Mouse (Mus musculus) CD4-positive helper T cell, adult 2 months (primary cell): ENCODE measurements at regions not wholly inside any gene's neighbourhood (a gene's known extent, or its start where the extent isn't known, plus 50 kb on each side); places are given as distances from the start of the nearest gene placed in this dataset.
"Not testable (repeated sequence)": the region's sequence is repeated elsewhere in the genome, so short reads cannot be mapped to it uniquely, and the experiment has no call there.

Experiments
- DNase-seq: peaks from one replicate; pipeline ENCODE4 v3.0.0-alpha.2; 2012; ENCODE audit warnings: low read depth, missing footprints, low spot score

- DNase-seq: no peak
Measured at GRCm38 (mm10) chr10:68956539-68956938, 194.7 kb upstream of the Rhobtb1 start.

- no peak for DNase-seq
Measured at GRCm38 (mm10) chr10:68961376-68961775, 189.9 kb upstream of the Rhobtb1 start.

DNA sequence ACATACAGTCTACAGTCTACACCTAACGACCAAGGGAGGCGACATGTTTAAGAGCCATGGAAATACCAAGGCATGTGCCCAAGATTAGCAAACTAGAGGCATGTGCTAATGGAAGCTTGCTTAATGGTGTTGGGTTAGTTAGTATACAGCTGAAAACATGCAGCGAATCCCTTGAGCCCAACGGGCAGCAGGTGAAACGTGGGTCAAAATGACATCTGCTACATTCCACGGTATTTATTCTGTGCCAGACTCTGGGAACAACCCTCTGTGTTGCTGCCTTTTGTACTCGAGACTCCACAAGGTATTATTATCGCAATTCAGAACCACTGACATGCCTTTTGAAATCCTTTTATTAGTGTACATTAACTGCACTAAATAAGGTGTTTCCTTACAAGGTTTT, 188.1 kb upstream of the Rhobtb1 start:
- DNase-seq: no peak

DNA sequence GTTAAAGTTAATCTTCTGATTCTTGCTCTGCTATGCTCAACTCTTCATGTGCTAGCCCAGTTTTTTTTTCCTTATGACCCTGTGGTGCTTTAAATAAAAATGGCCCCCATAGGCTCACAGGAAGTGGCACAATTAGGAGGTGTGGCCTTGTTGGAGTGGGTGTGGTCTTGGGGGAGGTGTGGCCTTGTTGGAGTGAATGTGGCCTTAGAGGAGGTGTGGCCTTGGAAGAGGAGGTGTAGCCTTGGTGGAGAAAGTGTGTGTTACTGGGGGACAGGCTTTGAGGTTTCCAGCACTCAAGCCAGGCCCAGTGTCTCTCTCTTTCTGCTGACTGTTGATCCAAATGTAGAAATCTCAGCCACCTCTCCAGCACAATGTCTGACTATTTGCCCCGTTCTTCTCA, 186.0 kb upstream of the Rhobtb1 start:
- DNase-seq: no peak

DNA sequence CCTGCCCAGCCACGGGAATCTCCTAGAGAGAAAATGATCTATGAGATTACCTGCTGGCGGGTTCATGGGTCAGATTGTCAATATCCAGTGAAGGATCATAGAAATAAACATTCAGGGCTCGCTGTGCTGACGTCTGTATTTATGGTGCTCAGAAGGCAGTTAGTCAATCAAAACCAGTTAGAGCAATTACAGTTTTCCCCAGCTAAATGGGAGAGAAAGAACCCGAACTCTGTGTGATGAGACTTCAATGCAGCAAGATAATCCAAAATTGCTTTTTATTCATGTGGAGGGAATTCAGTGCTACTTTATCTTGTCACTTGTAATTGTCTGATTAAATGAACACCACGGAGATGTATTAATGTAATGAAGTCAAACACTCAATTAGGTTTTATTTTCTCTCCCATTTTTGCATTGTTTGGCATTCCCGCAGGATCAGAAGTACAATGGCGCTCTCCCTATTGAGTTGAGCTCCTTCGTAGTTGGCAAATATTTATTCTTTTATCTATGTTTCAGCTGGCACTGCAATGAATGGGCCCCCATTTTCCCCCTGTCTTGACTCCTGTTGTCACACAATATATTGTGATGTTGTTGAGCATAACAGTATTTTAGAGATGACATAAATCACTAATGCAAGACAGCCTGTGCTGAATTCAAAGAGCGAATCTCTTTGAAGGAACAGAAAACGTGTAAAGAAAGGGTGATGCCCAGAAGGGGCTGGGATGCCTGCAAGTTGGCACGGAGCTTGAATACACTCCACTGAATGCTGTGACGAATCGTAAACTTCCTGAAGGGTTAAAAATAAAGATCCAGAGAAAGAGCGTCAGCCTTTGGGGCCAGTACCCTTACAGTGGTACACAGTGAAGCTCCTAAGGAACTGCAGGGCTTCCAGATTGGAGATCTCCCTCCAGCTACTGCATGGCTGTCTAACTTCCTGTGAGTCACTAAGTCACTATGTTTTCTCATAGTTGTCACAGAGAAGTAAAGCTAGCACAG, 183.0 kb upstream of the Rhobtb1 start:
- DNase-seq: no peak

- DNase-seq: no peak
Measured at GRCm38 (mm10) chr10:68970521-68970920, 180.7 kb upstream of the Rhobtb1 start.

DNA sequence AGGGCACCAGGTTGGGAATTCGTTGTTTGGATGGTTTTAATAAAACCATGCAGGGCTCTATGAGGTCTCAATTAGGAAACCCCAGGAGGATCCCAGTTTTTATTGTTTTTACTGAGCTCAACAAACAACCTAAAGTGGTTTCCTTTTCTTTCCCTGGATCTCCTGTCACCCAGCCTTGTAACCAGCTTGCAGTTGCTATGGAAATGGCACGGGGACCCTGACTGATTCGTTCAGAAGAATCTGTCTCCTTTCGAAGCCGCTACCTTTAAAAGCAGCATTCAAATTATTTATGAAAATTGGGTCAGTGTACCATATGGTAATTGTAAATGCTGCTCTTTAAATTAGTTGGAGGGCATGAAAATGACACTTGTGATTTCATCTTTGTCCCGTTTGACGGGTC, 176.5 kb upstream of the Rhobtb1 start:
- DNase-seq: no peak

GRCm38 (mm10) chr10:68976443-68977025, 174.7 kb upstream of the Rhobtb1 start:
- no peak for DNase-seq

- peak; percentile 18 for DNase-seq
Measured at GRCm38 (mm10) chr10:68978115-68978514, 173.1 kb upstream of the Rhobtb1 start.

DNA sequence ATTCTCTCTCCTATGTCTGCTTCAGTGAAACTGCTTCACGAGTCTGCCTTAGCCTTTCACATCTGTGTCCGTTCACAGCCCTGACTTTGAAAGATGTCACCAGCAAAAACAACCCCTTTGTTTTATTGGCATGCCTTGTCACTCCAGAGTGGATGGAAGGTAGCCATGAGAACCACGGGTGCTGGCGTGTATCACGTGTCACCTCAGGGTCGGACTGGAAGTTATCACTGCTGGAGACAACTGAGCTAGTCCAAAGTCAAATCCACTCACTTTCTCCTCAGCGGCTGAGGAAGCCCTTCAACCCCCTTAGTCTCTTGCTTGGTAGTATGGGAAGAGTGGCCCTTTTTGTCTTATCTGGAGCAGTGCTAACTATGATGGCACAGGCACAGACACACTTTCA, 171.3 kb upstream of the Rhobtb1 start:
- DNase-seq: no peak

GRCm38 (mm10) chr10:68982288-68982687, 168.9 kb upstream of the Rhobtb1 start:
- no peak for DNase-seq

DNA sequence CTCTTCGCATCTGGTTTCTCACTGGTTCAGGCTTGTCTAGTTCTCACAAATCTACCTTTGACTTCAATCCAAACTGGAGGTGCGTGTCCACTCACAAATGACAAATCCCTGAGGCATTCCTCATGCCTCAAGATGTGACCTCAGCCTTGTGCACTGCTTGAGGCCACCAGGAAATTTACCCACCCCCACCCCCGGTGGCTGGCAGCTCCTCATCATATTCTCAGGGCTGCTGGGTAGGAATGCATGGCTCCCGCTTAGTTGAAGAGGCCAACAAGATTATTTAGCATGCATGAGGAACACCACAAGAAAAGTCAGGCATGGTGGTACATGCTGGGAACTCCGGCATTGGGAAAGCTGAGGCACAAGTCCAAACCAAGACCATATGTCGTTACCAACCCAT, 160.7 kb upstream of the Rhobtb1 start:
- DNase-seq: no peak

DNA sequence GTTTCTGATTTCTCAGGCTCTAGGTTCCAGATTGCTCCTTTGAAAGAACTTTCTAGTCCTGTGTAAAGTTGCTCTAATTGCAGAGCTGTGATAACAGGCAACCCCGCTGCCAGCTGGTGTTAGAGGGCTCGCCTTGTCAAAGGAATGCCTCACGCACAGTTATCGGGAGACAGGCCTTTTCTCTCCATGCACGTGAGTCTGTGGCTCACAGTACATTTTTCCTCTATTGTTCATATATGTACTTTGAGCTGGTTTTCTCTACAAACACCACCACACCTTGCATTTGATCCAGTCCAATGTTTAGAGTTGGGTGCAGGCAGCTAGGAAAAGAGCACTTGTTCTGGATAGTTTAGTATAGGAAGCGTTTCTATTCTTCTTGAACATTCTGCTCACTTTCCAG, 151.6 kb upstream of the Rhobtb1 start:
- no peak for DNase-seq

- no peak for DNase-seq
Measured at GRCm38 (mm10) chr10:69001654-69002435, 149.4 kb upstream of the Rhobtb1 start.

- DNase-seq: peak; percentile 28
Measured at GRCm38 (mm10) chr10:69005199-69005872, 145.9 kb upstream of the Rhobtb1 start.

- DNase-seq: not testable (repeated sequence)
Measured at GRCm38 (mm10) chr10:69008679-69009078, 142.6 kb upstream of the Rhobtb1 start.

- DNase-seq: no peak
Measured at GRCm38 (mm10) chr10:69020811-69021743, 130.2 kb upstream of the Rhobtb1 start.

GRCm38 (mm10) chr10:69033410-69033809, 117.8 kb upstream of the Rhobtb1 start:
- no peak for DNase-seq

DNA sequence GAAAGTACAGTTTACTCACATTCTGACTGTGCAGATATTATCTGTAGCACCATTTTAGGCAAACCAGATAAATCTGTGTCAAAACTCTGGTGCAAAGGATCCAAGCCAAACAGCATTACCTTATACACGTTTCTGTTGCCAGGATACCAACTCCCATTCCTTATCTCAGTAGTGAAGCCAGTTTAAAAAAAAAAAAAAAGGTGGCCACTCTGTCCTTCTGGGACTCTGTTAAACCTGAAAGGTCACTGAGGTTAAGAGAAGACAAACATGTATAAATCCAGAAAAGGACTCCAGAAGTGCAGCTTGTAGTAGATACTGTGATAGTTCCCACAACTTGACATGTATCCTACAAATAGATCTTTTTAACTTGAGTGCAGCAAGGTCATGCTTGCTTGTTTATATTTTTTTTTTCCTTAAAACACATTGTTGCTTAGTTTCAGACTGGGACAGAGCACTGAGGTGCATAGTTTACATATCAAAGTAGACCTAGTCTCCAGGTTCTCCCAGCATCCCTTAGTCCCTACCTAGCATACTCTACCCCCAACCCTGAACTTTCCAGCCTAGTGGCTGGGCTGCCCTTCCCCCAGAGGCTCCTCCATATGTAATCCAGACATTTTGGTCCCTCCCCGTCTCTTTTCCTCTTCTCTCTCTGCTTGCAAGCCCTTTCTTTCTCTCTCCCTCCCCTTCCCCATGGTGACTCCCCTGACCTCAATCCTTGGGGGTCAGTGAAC, 116.7 kb upstream of the Rhobtb1 start:
- DNase-seq: no peak

DNA sequence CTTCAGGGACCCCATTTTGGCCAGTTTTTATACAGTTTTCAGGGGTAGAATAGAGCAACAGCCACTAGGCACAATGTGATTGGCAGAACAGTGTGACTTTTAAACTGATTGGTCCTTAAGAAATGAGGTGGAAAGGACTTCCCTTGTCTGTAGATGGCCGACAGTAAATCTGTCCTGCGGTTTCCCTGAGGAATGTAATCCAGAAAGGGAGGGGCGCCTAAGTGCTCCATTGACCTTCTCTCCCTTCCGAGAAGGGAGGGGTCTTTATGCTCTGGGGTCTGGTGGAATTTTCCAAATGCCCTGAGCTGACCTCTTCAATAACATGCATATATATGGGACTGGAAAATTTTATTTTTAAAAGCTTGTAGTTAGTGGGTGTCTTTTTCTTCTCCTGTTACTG, 115.7 kb upstream of the Rhobtb1 start:
- DNase-seq: not testable (repeated sequence)
